Comparison of ENCODE assay signal across 9 mouse cellular contexts in genomic region chr14:30009864-30010560, GRCm38 (mm10). TPM values are rescaled to one million over a fixed set of nuclear protein-coding genes. Genes with fewer than 3 reads are reported as not detected.
DNase-seq lines count a peak whose midpoint lies in the region; ATAC-seq and TF ChIP-seq lines count a peak whose summit lies in the region.
"Had no signal": no experiment of that assay in that cellular context is flagged by ENCODE, and none has a peak within 500 bp of the region (broad histone marks: within the 10 kb centered on the region; RNA-seq: fewer than 3 reads in every experiment).

No protein-coding gene starts in this region.

- peak overlapping the region; percentile 43; the same call in 1 of the 2 replicates for H3K27ac ChIP-seq in gastrocnemius, adult 2 months
- peak overlapping the region; percentile 91 for H3K27ac ChIP-seq in liver, postnatal 0 days (ENCODE audit: low read depth)
- H3K27ac ChIP-seq: embryonic facial prominence, embryonic 12.5 days had no signal

- no peak for ATAC-seq in cerebellum, adult (ENCODE audit: insufficient number of reproducible peaks, low FRiP score, low TSS enrichment)
- ATAC-seq in liver, postnatal 0 days = peak; percentile 73

- DNase-seq in cerebellum, postnatal 25 days = peak; percentile 42 to 66
- peak; percentile 32 for DNase-seq in CD4-positive helper T cell, adult 2 months (ENCODE audit: low read depth, low spot score)
- peak; percentile 66 for DNase-seq in gastrocnemius, adult 2 months
- DNase-seq in kidney, adult 18-20 months = peak; percentile 93
- DNase-seq in liver, postnatal 0 days = peak; percentile 57
- peak; percentile 41 to 54 for DNase-seq in thymus, adult 18-20 months
- DNase-seq in retina, postnatal 1 day = no peak

- TF ChIP-seq CTCF in gastrocnemius, adult 2 months (IDR thresholded peaks at IDR 0.05) = no peak
- no peak for TF ChIP-seq CTCF in liver, postnatal 0 days (IDR thresholded peaks at IDR 0.05; ENCODE audit: low read depth)

- H3K9me3 ChIP-seq in liver, postnatal 0 days (ENCODE audit: low read length) = no peaks in the 10 kb centered on the region
- H3K9me3 ChIP-seq: embryonic facial prominence, embryonic 12.5 days had no signal

- peaks cover 21% of the 10 kb centered on the region for H3K4me1 ChIP-seq in liver, postnatal 0 days (ENCODE audit: insufficient read depth)

- 54% methylated on average over 10 of the region's 10 CpGs for WGBS in liver, postnatal 0 days (ENCODE audit: insufficient replicate concordance)

- H3K4me3 ChIP-seq in gastrocnemius, adult 2 months = peak overlapping the region; percentile 71; the same call in 1 of the 2 replicates
- H3K4me3 ChIP-seq in liver, postnatal 0 days (ENCODE audit: low read depth, low read length) = peak overlapping the region; percentile 54

- 0 out of 2 replicates have a peak, but pooled peaks cover 3% of the 10 kb centered on the region for H3K27me3 ChIP-seq in liver, postnatal 0 days (ENCODE audit: insufficient read depth, low read length)

- H3K4me2 ChIP-seq in liver, postnatal 0 days (ENCODE audit: low read depth, low read length) = peak overlapping the region; percentile 72

- no peaks in the 10 kb centered on the region for H3K36me3 ChIP-seq in liver, postnatal 0 days (replicated peaks; ENCODE audit: insufficient read depth, low read length)
- H3K36me3 ChIP-seq: embryonic facial prominence, embryonic 12.5 days had no signal

- no peak for TF ChIP-seq EP300 in liver, postnatal 0 days (IDR thresholded peaks at IDR 0.05; ENCODE audit: low read depth)

- intact Hi-C loops in gastrocnemius, adult 2 months (cut with DNase I) = no loop called here

- peak overlapping the region; percentile 71 for H3K9ac ChIP-seq in liver, postnatal 0 days (replicated peaks)
- H3K9ac ChIP-seq: embryonic facial prominence, embryonic 12.5 days had no signal

RNA-seq across cellular contexts. Expression of gene Chdh, which starts 1.2 kb away (rescaled TPM):
- total RNA-seq in gastrocnemius, adult 2 months (2021) = under 1 TPM; 0.10 to 0.11 TPM
- polyA plus RNA-seq in liver, postnatal 0 days (2015; fragmentation: Nextera tagmentation; extraction: Ambion mirVana) = 4.5 and 6.2 TPM in 2 replicates

RNA-seq across cellular contexts. Expression of gene Il17rb, which starts 1.3 kb away (rescaled TPM):
- not detected for total RNA-seq in gastrocnemius, adult 2 months (2021)
- polyA plus RNA-seq in liver, postnatal 0 days (2015; fragmentation: Nextera tagmentation; extraction: Ambion mirVana) = 6.2 and 7.1 TPM in 2 replicates

RNA-seq across cellular contexts. Expression of gene Actr8, which starts 31.9 kb away (rescaled TPM):
- total RNA-seq in gastrocnemius, adult 2 months (2021) = 10 to 100 TPM; 30.3 to 40.0 TPM
- 15.0 and 15.6 TPM in 2 replicates for polyA plus RNA-seq in liver, postnatal 0 days (2015; fragmentation: Nextera tagmentation; extraction: Ambion mirVana)

RNA-seq across cellular contexts. Expression of gene Selenok, which starts 41.9 kb away (rescaled TPM):
- 10 to 100 TPM; 73.5 to 91.1 TPM for total RNA-seq in gastrocnemius, adult 2 months (2021)
- 150 and 157 TPM in 2 replicates for polyA plus RNA-seq in liver, postnatal 0 days (2015; fragmentation: Nextera tagmentation; extraction: Ambion mirVana)
